ENCODE assay signal across 9 mouse cellular contexts in the genomic region with DNA sequence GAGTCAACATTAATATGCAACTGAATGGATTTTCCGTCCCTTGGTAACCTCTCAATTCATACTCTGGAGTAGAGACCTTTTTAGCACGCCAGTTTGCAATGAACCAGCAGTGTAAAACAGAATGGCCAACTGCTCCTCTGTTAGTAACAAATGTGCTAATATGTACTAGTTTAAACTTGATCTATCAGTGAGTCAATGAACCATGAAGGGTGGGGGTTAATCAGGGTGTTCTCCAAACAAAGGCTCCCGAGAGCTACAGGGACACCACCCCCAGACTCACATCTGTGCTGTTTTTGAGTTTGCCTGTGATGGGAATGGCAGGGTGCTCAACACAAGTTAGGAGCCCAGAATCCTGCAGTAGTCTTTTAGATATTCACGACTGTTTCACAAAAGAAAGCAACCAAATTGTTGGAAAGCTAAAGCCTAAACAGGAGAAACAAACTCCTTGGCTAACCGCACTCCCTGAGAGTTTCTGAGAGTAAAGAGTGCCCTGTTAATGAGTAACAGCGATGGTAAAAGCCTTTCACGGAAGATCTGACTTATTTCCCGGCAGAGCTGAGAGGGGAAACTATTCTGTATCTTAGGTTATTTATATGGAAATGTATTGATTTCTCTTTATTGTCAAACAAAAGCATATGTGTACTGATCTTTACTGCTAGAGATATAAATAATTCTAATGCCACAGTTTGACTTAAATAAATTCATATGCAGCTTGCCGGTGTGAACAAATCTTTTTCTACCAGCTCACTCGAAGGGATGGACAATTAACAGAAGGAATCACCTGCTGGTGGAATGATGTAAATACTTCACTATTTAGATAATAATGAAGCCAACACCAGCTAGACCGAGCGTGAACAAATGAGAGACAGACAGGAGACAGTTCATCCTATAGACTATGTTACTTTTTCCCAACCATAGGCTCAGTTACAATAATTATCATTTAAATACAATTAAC.
DNase-seq lines count a peak whose midpoint lies in the region; ATAC-seq and TF ChIP-seq lines count a peak whose summit lies in the region.
"Had no signal": no experiment of that assay in that cellular context is flagged by ENCODE, and none has a peak within 500 bp of the region (broad histone marks: within the 10 kb centered on the region; RNA-seq: fewer than 3 reads in every experiment).

No protein-coding gene starts in this region.

- H3K4me2 ChIP-seq in intestine, embryonic 14.5 days (ENCODE audit: low read length) = peak overlapping the region; percentile 11
- H3K4me2 ChIP-seq in midbrain, embryonic 12.5 days (replicated peaks) = peak overlapping the region; percentile 30
- H3K4me2 ChIP-seq: heart, embryonic 15.5 days had no signal

- intact Hi-C loops in left cerebral cortex, adult 2 months (cut with DNase I) = loop anchor here (10.0 kb wide), 1 partner anchor 395 kb away; no protein-coding TSS in a partner anchor
- intact Hi-C loops in left cerebral cortex, postnatal 36 days (cut with DNase I) = loop anchor here (5.0 to 10.0 kb wide), 3 partner anchors 115 to 395 kb away; no protein-coding TSS in a partner anchor
- intact Hi-C loops in left cerebral cortex, postnatal 10 days (cut with DNase I) = no loop called here

- WGBS in intestine, embryonic 14.5 days = 46% methylated on average over 12 of the region's 12 CpGs
- 15% methylated on average over 12 of the region's 12 CpGs for WGBS in midbrain, embryonic 12.5 days

- no peak overlapping the region for H3K9ac ChIP-seq in ES-E14 (ENCODE audit: insufficient read depth, low read depth, low read length, poor library complexity, severe bottlenecking)
- H3K9ac ChIP-seq in intestine, embryonic 14.5 days (ENCODE audit: low read length) = no peak overlapping the region
- H3K9ac ChIP-seq in midbrain, embryonic 12.5 days (replicated peaks) = no peak overlapping the region
- H3K9ac ChIP-seq: heart, embryonic 15.5 days had no signal

- ATAC-seq in intestine, embryonic 14.5 days (replicated peaks; ENCODE audit: low FRiP score, low TSS enrichment, low read depth) = peak; percentile 64
- peak; percentile 87 for ATAC-seq in midbrain, embryonic 12.5 days (ENCODE audit: low FRiP score, low read depth)

- no peaks in the 10 kb centered on the region for H3K27me3 ChIP-seq in intestine, embryonic 14.5 days (replicated peaks; ENCODE audit: control insufficient read depth, insufficient read depth, low read length)
- H3K27me3 ChIP-seq in midbrain, embryonic 12.5 days = peaks cover 5% of the 10 kb centered on the region; the same call in 1 of the 2 replicates
- H3K27me3 ChIP-seq: heart, embryonic 15.5 days had no signal

- DNase-seq in ES-E14 (ENCODE audit: low read depth, low spot score) = peak; percentile 34
- DNase-seq in embryo, embryonic 10.5 days (ENCODE audit: low spot score) = peak; percentile 72
- DNase-seq in intestine, embryonic 14.5 days (ENCODE audit: low spot score) = peak; percentile 60
- no peak for DNase-seq in left cerebral cortex, adult 2 months (ENCODE audit: extremely low spot score in 1 of 2, low spot score in 2 of 2)
- DNase-seq in left cerebral cortex, postnatal 36 days (ENCODE audit: low spot score in 2 of 2) = no peak
- DNase-seq in left cerebral cortex, postnatal 10 days (ENCODE audit: extremely low spot score in 1 of 2, low spot score in 2 of 2) = no peak
- DNase-seq: lung, postnatal 14 days had no signal

- H3K36me3 ChIP-seq in ES-E14 (ENCODE audit: control insufficient read depth, insufficient read depth, low read length, poor library complexity, severe bottlenecking) = no peaks in the 10 kb centered on the region
- H3K36me3 ChIP-seq in intestine, embryonic 14.5 days (ENCODE audit: control insufficient read depth, insufficient read depth, low read length) = no peaks in the 10 kb centered on the region
- H3K36me3 ChIP-seq in midbrain, embryonic 12.5 days = no peaks in the 10 kb centered on the region
- H3K36me3 ChIP-seq: heart, embryonic 15.5 days had no signal

- H3K27ac ChIP-seq in ES-E14 (ENCODE audit: insufficient read depth, low read depth, low read length, poor library complexity, severe bottlenecking) = no peak overlapping the region; the same call in 1 of the 2 replicates
- H3K27ac ChIP-seq in intestine, embryonic 14.5 days (ENCODE audit: low read depth) = no peak overlapping the region
- H3K27ac ChIP-seq in midbrain, embryonic 12.5 days (replicated peaks) = peak overlapping the region; percentile 63
- no peak overlapping the region for H3K27ac ChIP-seq in left cerebral cortex, adult 2 months
- H3K27ac ChIP-seq: heart, embryonic 15.5 days had no signal

- 0 out of 4 replicates have a peak overlapping the region, but pooled peaks of 1 of the 2 experiments have one; percentile 2 for H3K4me3 ChIP-seq in ES-E14 (ENCODE audit: insufficient read depth in 1 of 2, low read depth in 1 of 2, low read length in 2 of 2, poor library complexity in 1 of 2, severe bottlenecking in 1 of 2)
- H3K4me3 ChIP-seq in intestine, embryonic 14.5 days (ENCODE audit: low read depth, low read length) = no peak overlapping the region
- no peak overlapping the region for H3K4me3 ChIP-seq in midbrain, embryonic 12.5 days
- H3K4me3 ChIP-seq in left cerebral cortex, adult 2 months = no peak overlapping the region
- H3K4me3 ChIP-seq: heart, embryonic 15.5 days had no signal

- in situ Hi-C loops in ES-E14 (cut with MboI; ENCODE audit: low sequenced_read_pairs in 2 of 2, unreplicated experiment in 2 of 2) = loop anchor here (5.0 to 10.0 kb wide), 2 partner anchors 115 to 118 kb away; no protein-coding TSS in a partner anchor

- no peaks in the 10 kb centered on the region for H3K9me3 ChIP-seq in ES-E14 (ENCODE audit: control insufficient read depth, insufficient read depth, low read depth, low read length)
- no peaks in the 10 kb centered on the region for H3K9me3 ChIP-seq in intestine, embryonic 14.5 days (ENCODE audit: control insufficient read depth, low read length)
- H3K9me3 ChIP-seq in midbrain, embryonic 12.5 days = no peaks in the 10 kb centered on the region
- H3K9me3 ChIP-seq: heart, embryonic 15.5 days had no signal

- peaks cover 5 to 8% of the 10 kb centered on the region in 2 experiments; a peak in 3 of 4 replicates for H3K4me1 ChIP-seq in ES-E14 (ENCODE audit: control insufficient read depth in 2 of 2, insufficient read depth in 2 of 2, low read length in 2 of 2, poor library complexity in 1 of 2)
- H3K4me1 ChIP-seq in intestine, embryonic 14.5 days (replicated peaks; ENCODE audit: control insufficient read depth, insufficient read depth, low read length) = no peaks in the 10 kb centered on the region
- H3K4me1 ChIP-seq in midbrain, embryonic 12.5 days = peaks cover 16% of the 10 kb centered on the region; the same call in 1 of the 2 replicates
- H3K4me1 ChIP-seq: heart, embryonic 15.5 days had no signal

- TF ChIP-seq CTCF in left cerebral cortex, adult 2 months (IDR thresholded peaks at IDR 0.05) = no peak

TF ChIP-seq in ES-E14, 5 proteins besides CTCF, POLR2A, EP300 and RAD21:
- TF ChIP-seq ZC3H11A (IDR thresholded peaks at IDR 0.05; ENCODE audit: borderline replicate concordance, low read depth, low read length) (0 out of 2 replicates have a peak, but pooled peaks have one; percentile 0), HCFC1 (IDR thresholded peaks at IDR 0.05; ENCODE audit: borderline replicate concordance, insufficient read depth, low read length) (no peak)

Comparison
In these comparisons a context has a peak if more than half of its experiments do, and no peak if none do; other contexts are left out.
1. DNase-seq: peak in ES-E14 (single experiment), embryo, embryonic 10.5 days (single experiment) and intestine, embryonic 14.5 days (single experiment); none in left cerebral cortex, adult 2 months (0 of 2), left cerebral cortex, postnatal 36 days (0 of 2) and left cerebral cortex, postnatal 10 days (0 of 2).